Mouse (Mus musculus) embryo, embryonic 10.5 days (tissue): Measurements from ENCODE around the gene Acap2.

Experiments used
- DNase-seq: peaks from one replicate; pipeline ENCODE4 v3.0.0-alpha.2; 2015; ENCODE audit warnings: low spot score

The Acap2 gene

DNA sequence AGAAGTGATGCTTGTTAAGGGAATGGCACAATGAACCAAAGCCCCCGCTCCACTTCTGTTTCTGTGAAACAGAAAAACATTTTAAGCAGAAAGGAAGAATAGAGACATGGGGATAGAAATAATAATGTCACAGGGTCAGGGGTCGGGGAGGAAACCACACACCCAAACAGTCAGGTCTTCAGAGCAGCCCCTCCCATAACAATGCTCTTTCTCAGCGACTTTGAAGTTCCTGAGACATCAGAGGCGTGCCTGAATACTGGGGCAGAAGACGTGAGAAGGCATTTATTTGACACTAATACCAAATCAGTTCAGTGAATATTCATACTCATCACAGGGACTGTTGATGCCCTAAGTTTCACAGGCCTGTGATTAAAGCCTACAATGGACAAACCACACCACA lies 155.8 kb downstream of the Acap2 start:
- DNase-seq: no peak

- DNase-seq: no peak
Observed at GRCm38 (mm10) chr16:31043136-31043535, 157.9 kb downstream of the Acap2 start.
